Mouse (Mus musculus): ENCODE measurements around the gene Gm14401.
"Not testable (repeated sequence)": the region's sequence is repeated elsewhere in the genome, so short reads cannot be mapped to it uniquely, and the experiment has no call there.

Gene Gm14401

DNA sequence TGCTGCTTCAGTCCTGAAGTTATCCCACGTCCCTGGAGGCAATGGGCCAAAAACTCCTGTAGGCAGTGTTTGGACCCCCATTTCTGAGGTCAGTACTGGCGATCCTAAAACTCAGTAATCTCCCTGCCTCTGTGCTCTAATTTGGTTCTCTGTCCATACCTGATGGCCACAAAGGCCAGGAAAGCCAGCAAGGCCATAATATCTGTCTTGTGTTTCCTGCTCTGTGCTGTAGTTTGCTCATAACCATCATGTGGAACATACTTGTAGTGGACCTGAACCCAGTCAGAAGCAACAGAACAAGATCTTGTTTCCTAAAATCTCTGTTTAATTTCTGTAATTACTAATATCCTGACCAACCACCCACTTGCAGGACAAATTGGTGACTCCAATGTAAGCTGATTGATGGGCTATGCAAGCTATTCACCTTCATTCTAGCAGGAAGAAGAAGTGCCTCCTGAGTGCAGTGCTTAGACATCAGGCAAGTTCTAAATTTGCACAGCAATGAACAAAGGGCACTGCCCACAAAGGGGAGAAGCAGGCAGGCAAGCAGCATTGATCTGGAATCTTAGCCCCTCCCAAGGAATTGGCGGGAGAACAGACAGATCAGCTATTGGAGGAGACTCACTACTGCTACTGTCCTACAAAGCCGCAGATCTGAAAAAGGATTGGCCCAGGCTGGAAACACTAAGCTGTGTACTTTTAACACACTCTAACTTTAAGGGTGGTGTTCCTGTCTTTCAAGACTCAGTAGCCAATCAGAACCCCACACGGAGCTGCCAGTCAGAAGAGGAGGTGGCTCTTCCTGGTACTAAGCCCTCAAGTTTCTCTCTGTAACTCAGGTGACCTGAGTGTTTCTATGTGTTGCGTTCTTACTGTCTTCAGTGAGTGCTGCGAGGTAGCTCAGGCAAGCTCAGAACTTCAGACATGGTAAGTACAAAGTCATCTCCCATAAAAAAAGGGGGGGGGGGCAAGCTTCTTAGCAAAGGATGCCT is at the start of gene Gm14401:
Gm14401 (plus strand) TSS at position 889 of the 992 bp plus-strand sequence.
- not testable (repeated sequence) for DNase-seq

DNA sequence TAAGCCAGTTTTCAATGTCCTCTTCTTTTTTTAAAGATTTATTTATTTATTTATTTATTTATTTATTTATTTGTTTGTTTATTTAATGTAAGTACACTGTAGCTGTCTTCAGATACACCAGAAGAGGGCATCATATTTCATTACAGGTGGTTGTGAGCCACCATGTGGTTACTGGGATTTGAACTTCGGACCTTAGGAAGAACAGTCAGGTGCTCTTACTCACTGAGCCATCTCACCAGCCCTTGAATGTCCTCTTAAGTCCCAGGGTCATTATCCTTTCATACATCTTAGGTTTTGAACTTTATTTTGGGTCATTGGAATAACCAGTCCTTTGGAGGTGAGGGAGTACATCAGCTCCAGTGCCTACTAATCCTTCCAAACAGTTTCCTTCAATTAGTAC is 1.3 kb upstream of the Gm14401 start:
- DNase-seq, result not testable (repeated sequence)

GRCm38 (mm10) chr2:177075015-177075414 is 895 bp downstream of the Gm14401 start:
- DNase-seq, result not testable (repeated sequence)

GRCm38 (mm10) chr2:177079866-177080265 is 5.7 kb downstream of the Gm14401 start:
- DNase-seq, result not testable (repeated sequence)

GRCm38 (mm10) chr2:177109086-177109485 is 35.0 kb downstream of the Gm14401 start:
- not testable (repeated sequence) for DNase-seq

DNA sequence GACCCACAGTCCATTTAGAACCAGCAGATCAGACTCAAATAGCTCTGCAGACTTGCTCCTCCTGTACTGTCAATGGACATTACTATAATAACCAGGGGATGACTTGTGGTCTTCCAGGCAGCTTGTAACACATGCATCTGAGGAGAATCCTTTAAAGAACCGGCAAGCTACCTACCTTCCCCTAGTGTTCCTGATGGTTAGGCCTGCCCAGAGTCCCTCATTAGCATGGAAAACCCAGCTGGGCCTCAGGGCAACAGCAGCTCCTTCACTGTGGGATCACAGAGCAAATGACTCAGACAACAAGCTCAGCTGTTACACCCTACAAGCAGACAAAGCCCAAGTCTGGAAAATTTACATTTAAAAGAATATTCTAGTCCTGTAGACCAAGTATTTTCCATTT is 55.0 kb downstream of the Gm14401 start:
- DNase-seq, result not testable (repeated sequence)

All from cerebellum, adult 11-12 months (tissue).